ENCODE assay signal across 9 mouse cellular contexts in the genomic region with DNA sequence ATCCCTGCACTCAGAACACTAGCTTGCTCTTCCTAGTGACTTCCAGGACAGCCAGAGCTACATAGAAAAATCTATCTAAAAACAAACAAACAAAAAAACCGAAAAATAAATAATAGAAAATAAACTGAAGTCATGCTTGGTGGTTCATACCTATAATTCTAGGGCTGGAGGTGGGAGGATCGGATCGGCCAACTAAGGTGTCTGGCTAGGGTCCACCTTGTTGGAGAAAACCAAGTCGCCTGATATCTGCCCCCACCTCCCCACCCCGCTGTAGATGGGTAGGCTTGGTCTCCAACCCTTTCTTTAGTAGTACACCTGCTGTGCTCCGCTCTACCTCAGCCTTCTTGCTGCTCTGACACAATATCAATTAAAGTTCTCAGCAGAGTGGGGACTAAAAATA. TPM values are rescaled to one million over a fixed set of nuclear protein-coding genes. Genes with fewer than 3 reads are reported as not detected.
DNase-seq lines count a peak whose midpoint lies in the region; ATAC-seq lines count a peak whose summit lies in the region.
"Had no signal": no experiment of that assay in that cellular context is flagged by ENCODE, and none has a peak within 500 bp of the region (broad histone marks: within the 10 kb centered on the region; RNA-seq: fewer than 3 reads in every experiment).

No protein-coding gene starts in this region.

- WGBS in forebrain, embryonic 16.5 days, result 38% methylated on average over 6 of the region's 6 CpGs
- WGBS in liver, embryonic 13.5 days (ENCODE audit: insufficient replicate concordance), result 43% methylated on average over 6 of the region's 6 CpGs

- no peaks in the 10 kb centered on the region for H3K27me3 ChIP-seq in erythroblast, embryonic 14.5 days (ENCODE audit: control insufficient read depth)
- no peaks in the 10 kb centered on the region for H3K27me3 ChIP-seq in forebrain, embryonic 16.5 days (replicated peaks; ENCODE audit: control insufficient read depth, insufficient read depth, low read length)
- no peaks in the 10 kb centered on the region for H3K27me3 ChIP-seq in liver, embryonic 13.5 days

- peak; percentile 14 for DNase-seq in A20 (ENCODE audit: low read depth, low spot score)
- DNase-seq in liver, embryonic 13.5 days, result no peak
- no peak for DNase-seq in adipocyte (ENCODE audit: low spot score)
- no peak for DNase-seq in embryo, embryonic 10.5 days (ENCODE audit: low spot score)
- no peak for DNase-seq in lung, postnatal 14 days
- DNase-seq: right cerebral cortex, postnatal 4 days had no signal

- H3K4me3 ChIP-seq in erythroblast, embryonic 14.5 days (replicated peaks), result peak overlapping the region; percentile 93
- H3K4me3 ChIP-seq in forebrain, embryonic 16.5 days (replicated peaks; ENCODE audit: low read length), result peak overlapping the region; percentile 96
- peak overlapping the region; percentile 96 for H3K4me3 ChIP-seq in liver, embryonic 13.5 days (replicated peaks)

- peaks cover 34% of the 10 kb centered on the region for H3K4me1 ChIP-seq in erythroblast, embryonic 14.5 days (ENCODE audit: control insufficient read depth)
- H3K4me1 ChIP-seq in forebrain, embryonic 16.5 days (replicated peaks; ENCODE audit: control insufficient read depth, insufficient read depth, low read length), result peaks cover 17% of the 10 kb centered on the region
- H3K4me1 ChIP-seq in liver, embryonic 13.5 days (replicated peaks), result peaks cover 38% of the 10 kb centered on the region

- H3K9me3 ChIP-seq in erythroblast, embryonic 14.5 days (ENCODE audit: control insufficient read depth, low read length), result no peaks in the 10 kb centered on the region
- H3K9me3 ChIP-seq in forebrain, embryonic 16.5 days (ENCODE audit: control insufficient read depth, low read length), result no peaks in the 10 kb centered on the region
- no peaks in the 10 kb centered on the region for H3K9me3 ChIP-seq in liver, embryonic 13.5 days (replicated peaks)

- ATAC-seq in erythroblast, adult 5-6 weeks (replicated peaks; ENCODE audit: low FRiP score, poor library complexity, severe bottlenecking), result no peak
- no peak for ATAC-seq in forebrain, embryonic 16.5 days
- ATAC-seq in liver, embryonic 13.5 days (ENCODE audit: low read depth), result no peak

- H3K4me2 ChIP-seq in forebrain, embryonic 16.5 days (ENCODE audit: low read length), result peak overlapping the region; percentile 74
- peak overlapping the region; percentile 86 for H3K4me2 ChIP-seq in liver, embryonic 13.5 days

- H3K36me3 ChIP-seq in erythroblast, embryonic 14.5 days (ENCODE audit: control insufficient read depth), result peaks cover 26% of the 10 kb centered on the region
- peaks cover 13% of the 10 kb centered on the region for H3K36me3 ChIP-seq in forebrain, embryonic 16.5 days (ENCODE audit: control insufficient read depth, insufficient read depth)
- H3K36me3 ChIP-seq in liver, embryonic 13.5 days, result peaks cover 36% of the 10 kb centered on the region

- no peak overlapping the region for H3K27ac ChIP-seq in forebrain, embryonic 16.5 days (ENCODE audit: low read length)
- H3K27ac ChIP-seq in liver, embryonic 13.5 days, result 0 out of 2 replicates have a peak overlapping the region, but pooled peaks have one; percentile 82

- H3K9ac ChIP-seq in forebrain, embryonic 16.5 days (replicated peaks; ENCODE audit: low read depth, low read length), result peak overlapping the region; percentile 98
- H3K9ac ChIP-seq in liver, embryonic 13.5 days, result peak overlapping the region; percentile 93

RNA-seq across cellular contexts. Expression of gene Lig3, which starts 1.3 kb away (rescaled TPM):
- polyA plus RNA-seq in erythroblast, embryonic 14.5 days (2012), result 0.34 TPM in 2 replicates
- 5.4 and 11.1 TPM in 2 replicates for total RNA-seq in erythroblast, adult 5-6 weeks (2015; ENCODE audit: low replicate concordance)
- 6.0 and 9.5 TPM in 2 replicates for total RNA-seq in erythroblast, adult 5-6 weeks (2017; ENCODE audit: low replicate concordance)
- polyA plus RNA-seq in forebrain, embryonic 16.5 days (2015; fragmentation: Nextera tagmentation; extraction: Ambion mirVana), result 33.4 and 34.0 TPM in 2 replicates
- 10.2 and 12.0 TPM in 2 replicates for polyA plus RNA-seq in liver, embryonic 13.5 days (2015; fragmentation: Nextera tagmentation; extraction: Ambion mirVana)

RNA-seq across cellular contexts. Expression of gene Zfp830, which starts 18.1 kb away (rescaled TPM):
- polyA plus RNA-seq in erythroblast, embryonic 14.5 days (2012), result 1.7 and 2.0 TPM in 2 replicates
- 4.0 and 7.5 TPM in 2 replicates for total RNA-seq in erythroblast, adult 5-6 weeks (2015; ENCODE audit: low replicate concordance)
- 16.6 and 17.6 TPM in 2 replicates for total RNA-seq in erythroblast, adult 5-6 weeks (2017; ENCODE audit: low replicate concordance)
- 33.5 and 35.9 TPM in 2 replicates for polyA plus RNA-seq in forebrain, embryonic 16.5 days (2015; fragmentation: Nextera tagmentation; extraction: Ambion mirVana)
- polyA plus RNA-seq in liver, embryonic 13.5 days (2015; fragmentation: Nextera tagmentation; extraction: Ambion mirVana), result 19.5 and 23.3 TPM in 2 replicates

RNA-seq across cellular contexts. Expression of gene Cct6b, which starts 18.1 kb away (rescaled TPM):
- polyA plus RNA-seq in erythroblast, embryonic 14.5 days (2012), result 0.03 and 0.07 TPM in 2 replicates
- not detected in 2 replicates for total RNA-seq in erythroblast, adult 5-6 weeks (2015; ENCODE audit: low replicate concordance)
- total RNA-seq in erythroblast, adult 5-6 weeks (2017; ENCODE audit: low replicate concordance), result not detected in 2 replicates
- 0.30 and 0.39 TPM in 2 replicates for polyA plus RNA-seq in forebrain, embryonic 16.5 days (2015; fragmentation: Nextera tagmentation; extraction: Ambion mirVana)
- 0.16 and 0.31 TPM in 2 replicates for polyA plus RNA-seq in liver, embryonic 13.5 days (2015; fragmentation: Nextera tagmentation; extraction: Ambion mirVana)
